Mouse (Mus musculus) liver, adult 2 months (tissue): Measurements from ENCODE around the gene Mrps24.

Source experiments
- CTCF ChIP-seq: fragments of 200-500 bp; IDR thresholded peaks from 2 replicates; pipeline ENCODE4 v1.5.1; 2011; ENCODE audit warnings: low read depth, low read length, control low read depth
- POLR2A ChIP-seq: fragments of 200-500 bp; IDR thresholded peaks from 2 replicates; pipeline ENCODE4 v1.6.1; 2011; ENCODE audit warnings: low read length, control low read depth; ENCODE audit not compliant: insufficient read depth; ENCODE audit errors: extremely low read depth

- TF ChIP-seq CTCF (no peak), POLR2A (no peak)
Measured at GRCm38 (mm10) chr11:5700808-5701207, 14.7 kb downstream of the Mrps24 start.
